Mouse (Mus musculus) spleen, postnatal 10 days (tissue): ENCODE data around the gene Rnf215.

Experiments
- DNase-seq, 2 experiments: peaks; one replicate each; pipeline ENCODE4 v3.0.0; 2021 to 2022; ENCODE audit warnings: low spot score in 2 of 2

The Rnf215 gene

DNA sequence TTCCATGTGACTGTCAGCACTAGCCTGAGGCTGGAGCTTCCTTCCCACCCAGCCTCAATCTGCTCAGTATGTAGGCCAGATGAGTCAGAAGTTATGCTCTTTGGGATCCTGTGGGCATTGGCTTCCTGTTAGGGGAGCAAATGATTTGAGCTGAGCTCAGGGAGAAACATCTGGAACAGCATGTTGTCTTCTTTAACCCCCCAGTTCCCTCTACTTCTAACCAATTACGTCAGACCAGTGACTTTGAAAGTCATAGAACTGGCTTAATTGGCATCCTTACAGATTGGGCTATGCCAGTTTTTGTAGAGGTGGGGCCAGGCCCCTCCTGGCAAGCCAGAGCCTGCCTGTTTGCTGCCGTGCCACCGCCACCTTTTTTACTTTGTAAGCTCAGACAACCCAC is 55.7 kb downstream of the Rnf215 start:
- no peak for DNase-seq
